Mouse (Mus musculus) embryonic fibroblast, embryonic 13.5 days (primary cell): Measurements from ENCODE around the gene Gm49673.

Source experiments
- CTCF ChIP-seq: IDR thresholded peaks from 2 replicates; pipeline ENCODE4 v1.5.1; 2011; ENCODE audit warnings: mild to moderate bottlenecking, control low read depth, low read length, moderate library complexity, borderline replicate concordance; ENCODE audit not compliant: insufficient read depth
- POLR2A ChIP-seq: IDR thresholded peaks from 2 replicates; pipeline ENCODE4 v1.6.1; 2011; ENCODE audit warnings: low read depth, mild to moderate bottlenecking, control low read depth, low read length, moderate library complexity

DNA sequence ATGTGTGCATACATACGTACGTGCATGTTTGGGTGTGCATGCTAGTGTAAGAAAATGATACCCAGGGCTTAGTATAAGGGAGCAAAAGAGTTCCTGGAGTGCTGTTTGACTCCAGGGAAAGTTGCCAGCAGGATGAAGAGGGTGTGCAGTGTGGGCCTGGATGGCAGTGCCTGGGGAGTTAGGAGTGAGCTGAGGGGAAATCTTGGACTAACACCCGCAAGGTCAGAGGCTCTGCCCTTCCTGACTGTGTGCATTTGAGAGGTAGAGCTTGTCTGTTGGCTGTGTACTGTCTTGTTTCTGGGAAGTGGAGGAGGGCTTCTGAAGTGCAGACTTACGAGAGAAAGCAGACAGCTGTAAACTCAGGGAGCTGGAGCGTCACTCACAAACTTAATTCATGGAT lies 36.2 kb upstream of the Gm49673 start:
- TF ChIP-seq CTCF (no peak), POLR2A (no peak)
